Mouse (Mus musculus): ENCODE measurements at regions not wholly inside any gene's neighbourhood (a gene's known extent, or its start where the extent isn't known, plus 50 kb on each side); places are given as distances from the start of the nearest gene placed in this dataset.
"Not testable (repeated sequence)": the region's sequence is repeated elsewhere in the genome, so short reads cannot be mapped to it uniquely, and the experiment has no call there.

DNA sequence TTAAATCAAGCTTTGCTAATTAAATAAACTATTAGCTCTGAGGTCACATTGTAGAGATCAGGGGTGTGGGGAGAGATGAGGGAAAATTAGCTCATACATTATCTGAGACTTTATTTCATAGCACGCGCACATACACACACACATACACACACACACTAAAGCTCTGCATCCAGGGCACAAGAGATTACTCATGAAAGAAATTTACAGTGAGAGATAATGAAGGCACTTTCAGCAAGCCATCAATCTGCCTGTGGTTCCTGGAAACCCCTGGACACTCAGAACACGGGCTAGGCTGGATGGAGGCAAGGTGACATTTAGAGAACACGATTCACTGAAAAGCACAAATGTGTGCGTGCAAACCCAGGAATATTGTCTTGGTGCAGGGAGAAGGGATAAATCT is 60.2 kb downstream of the Scg2 start:
- peak; percentile 3 for DNase-seq (ENCODE audit: low read depth, low spot score)

DNA sequence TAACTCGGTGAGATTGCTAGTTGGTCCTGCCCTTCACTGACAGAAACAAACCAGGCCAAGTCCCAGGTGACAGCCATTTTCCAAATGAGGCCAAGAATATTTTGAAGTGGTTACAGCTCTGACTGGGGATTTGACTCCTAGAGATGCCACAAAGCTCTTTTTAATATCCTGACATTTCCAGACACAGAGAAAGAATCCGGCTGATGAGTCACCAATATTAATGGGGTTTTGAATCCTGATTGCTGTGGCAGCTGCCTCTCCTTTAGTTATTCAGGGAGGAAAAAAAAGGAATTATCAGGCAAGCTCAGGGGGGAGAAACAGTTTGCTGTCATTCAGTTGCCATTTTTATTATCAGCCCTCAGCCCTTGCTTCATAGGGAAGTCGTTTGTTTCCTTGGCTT is 65.1 kb downstream of the Scg2 start:
- DNase-seq (ENCODE audit: low read depth, low spot score): no peak

DNA sequence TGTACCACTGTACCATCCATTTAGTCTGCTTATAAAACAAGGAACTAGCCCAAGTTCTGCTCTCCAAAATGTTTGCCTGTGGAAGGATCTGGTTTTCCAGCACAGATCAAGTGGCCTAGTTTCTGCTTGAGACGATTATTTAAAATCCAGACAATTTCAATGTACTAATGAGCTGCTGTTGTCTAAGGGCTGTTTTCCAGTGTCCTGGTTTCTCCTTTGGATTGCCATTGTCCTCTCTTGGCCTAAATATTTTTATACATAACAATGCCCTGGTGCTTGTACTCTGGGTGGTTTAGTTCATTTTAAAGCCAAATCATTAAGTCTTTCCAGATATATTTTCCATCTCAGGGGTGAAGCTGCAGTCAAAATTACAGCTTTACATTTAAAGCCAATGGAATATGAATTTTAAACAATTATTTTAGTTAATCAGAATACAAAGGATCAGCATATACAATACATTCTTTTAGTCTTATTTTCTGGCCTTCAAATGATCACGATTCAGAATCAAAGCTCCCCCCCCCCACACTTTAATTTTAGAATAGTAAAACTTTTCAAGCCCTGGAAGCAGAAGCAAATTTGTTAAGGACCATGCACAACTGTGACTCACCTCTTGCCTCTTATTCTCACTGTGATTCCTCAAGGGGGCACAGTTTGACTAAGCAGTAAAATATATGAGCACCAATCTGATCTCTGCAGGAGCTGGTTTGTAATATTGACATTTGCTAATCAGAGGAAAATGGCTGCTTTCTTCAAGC is 82.5 kb downstream of the Scg2 start:
- DNase-seq (ENCODE audit: low read depth, low spot score): no peak

DNA sequence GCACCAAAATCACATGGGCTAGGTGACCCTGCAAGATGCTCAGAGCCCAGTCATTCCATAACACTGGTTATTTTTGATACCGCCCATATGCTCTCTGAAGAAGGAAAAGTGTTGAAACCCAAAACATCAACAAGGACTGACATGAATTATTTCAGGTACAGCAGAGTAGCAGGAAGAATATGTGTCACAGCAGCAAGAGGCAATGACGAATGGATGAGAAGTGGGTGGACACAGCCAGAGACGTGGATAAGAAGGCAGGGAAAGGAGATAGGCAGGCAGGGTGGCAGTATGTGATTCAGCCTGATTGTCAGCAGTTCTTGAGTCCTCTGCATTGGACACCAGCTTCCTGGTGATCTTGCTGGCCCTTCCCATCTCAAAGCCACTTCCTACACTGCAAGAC is 93.4 kb downstream of the Scg2 start:
- no peak for DNase-seq (ENCODE audit: low read depth, low spot score)

DNA sequence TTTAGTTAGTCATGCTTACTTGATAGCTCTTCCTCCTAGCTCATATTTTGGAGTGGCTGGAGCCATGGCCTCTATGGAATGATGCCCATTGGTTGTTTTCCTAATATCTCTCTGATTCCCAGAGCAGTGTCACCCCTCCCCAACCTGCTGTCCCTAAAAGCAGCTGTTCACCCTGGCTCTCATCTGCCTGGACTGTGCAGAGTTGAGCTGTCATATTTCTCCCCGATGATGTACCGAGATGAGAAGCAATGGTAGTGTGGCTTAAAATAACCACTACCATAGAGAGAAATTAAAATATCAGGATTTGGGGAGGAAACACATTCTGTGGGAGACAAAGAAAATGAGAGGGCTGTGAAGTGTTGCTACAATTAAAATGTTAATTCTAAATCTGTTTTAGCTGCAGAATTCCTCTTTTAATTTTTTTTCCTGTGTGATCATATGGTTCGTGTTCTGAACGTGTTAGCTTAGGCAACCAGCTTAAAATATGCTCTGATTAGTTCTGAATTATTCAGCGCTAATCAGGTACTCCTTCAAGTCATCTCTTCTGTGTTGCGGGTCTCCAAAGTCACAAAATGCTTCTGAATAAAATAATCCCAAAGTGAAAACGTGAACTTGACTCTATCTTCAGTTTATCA is 104.3 kb downstream of the Scg2 start:
- no peak for DNase-seq (ENCODE audit: low read depth, low spot score)

DNA sequence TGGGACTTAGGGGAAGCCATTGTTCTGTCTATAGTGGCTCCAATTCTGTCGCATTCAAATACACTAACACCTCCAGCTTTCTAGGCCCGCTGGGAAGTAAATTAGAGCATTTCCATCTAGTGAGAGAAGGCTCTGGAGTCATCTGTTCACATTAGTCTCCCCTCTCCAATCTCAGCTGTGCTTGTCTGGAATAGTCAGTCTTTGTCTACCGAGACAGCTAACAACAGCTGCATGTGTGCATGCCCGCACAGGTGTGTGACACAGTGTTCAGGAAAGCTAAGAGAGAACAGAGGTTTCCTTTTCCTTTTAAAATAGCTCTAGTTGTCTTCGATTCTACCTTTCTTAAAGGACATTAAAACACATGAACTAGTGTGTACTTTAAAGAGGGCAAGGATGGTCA is 122.7 kb downstream of the Scg2 start:
- DNase-seq (ENCODE audit: low read depth, low spot score): peak; percentile 6

DNA sequence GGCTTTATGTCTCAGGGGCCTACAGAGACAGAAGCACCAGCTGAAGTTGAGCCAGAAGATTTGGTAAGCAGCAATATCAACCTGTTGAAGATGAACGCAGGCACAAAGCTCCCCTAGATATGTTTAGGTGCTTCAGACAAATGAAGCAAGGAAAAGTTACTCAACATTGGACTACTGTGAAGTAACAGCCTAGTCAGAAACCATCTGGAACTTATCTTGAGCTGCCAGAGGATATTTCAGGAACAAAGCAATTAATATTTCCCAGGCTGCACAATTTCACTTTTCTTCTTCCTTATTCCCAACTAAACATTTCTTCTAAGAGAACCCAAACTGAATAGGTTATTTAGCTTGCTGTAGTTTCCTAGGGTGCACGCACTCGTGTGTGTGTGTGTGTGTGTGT is 125.1 kb downstream of the Scg2 start:
- no peak for DNase-seq (ENCODE audit: low read depth, low spot score)

DNA sequence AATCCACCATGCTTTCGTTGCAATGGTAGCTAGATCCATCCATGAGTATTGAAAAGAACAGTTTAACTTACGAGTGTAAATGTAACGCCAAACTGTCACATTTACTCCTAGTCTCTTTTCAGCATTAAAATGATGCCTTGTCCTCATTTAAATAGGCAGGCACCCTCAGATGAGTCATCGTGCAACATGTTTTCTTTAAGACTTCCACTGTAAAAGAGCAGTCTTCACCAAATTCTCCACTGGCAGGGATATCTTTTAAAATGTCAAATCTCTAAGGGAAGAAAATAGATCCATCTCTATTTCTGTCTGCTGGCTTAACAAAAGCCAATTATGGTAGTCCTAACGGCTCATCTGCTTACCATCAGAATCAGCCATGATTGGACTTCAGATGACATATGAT is 127.8 kb downstream of the Scg2 start:
- no peak for DNase-seq (ENCODE audit: low read depth, low spot score)

DNA sequence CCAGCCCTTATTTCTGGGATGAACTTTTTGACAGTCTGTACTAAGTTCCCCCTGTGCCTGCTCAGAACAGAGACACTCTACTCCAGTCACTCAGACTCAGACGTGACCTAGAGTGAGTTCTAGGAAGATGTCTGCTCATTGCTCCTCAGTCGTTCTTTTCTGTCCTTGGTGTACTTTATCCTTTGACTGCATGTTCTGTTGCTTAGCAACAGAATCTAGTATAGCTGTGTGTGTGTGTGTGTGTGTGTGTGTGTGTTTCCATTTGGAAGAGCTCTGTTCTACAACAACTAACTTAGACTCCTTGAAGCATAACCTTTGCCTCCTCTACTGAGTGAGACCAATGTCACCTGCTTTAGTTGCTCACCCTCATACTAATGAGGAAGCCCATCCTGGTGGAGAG is 136.3 kb downstream of the Scg2 start:
- no peak for DNase-seq (ENCODE audit: low read depth, low spot score)

DNA sequence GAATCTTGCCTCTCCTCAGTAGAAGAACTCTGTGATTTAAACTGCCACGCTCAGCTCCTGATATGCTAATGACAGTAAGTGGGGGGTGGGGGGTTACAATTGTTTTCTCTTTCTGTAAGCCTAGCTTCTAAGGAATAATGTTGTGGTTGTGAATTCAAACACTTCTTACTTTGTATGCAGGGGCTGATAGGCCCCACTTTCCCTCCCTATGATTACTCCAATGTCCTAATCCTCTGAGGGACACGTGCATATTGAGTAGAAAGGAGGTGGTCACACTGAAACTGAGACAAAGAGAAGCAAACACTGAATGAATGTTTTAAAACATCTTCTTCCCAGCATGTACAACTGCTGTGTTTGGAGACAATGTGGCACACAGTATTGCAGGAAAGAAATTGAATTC is 140.3 kb downstream of the Scg2 start:
- DNase-seq (ENCODE audit: low read depth, low spot score): no peak

DNA sequence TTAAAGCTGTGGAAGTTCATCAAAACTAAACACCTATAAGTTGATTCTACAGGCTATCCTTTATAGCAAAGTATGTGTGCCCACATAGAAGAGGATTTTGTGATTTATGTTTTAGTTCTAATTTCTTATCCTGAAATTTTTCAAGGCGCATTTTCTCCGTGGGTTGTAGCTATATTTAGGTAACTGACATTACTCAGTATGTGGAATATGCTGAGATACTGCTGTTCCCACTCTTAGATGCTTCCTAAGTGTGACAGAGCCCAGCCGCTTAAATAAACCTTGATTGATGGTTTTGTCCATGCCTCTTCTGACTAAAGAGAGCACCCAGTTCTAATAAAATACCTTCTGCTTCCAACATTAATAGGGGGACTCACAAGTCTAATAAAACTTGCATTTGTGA is 180.2 kb downstream of the Scg2 start:
- DNase-seq (ENCODE audit: low read depth, low spot score): no peak

DNA sequence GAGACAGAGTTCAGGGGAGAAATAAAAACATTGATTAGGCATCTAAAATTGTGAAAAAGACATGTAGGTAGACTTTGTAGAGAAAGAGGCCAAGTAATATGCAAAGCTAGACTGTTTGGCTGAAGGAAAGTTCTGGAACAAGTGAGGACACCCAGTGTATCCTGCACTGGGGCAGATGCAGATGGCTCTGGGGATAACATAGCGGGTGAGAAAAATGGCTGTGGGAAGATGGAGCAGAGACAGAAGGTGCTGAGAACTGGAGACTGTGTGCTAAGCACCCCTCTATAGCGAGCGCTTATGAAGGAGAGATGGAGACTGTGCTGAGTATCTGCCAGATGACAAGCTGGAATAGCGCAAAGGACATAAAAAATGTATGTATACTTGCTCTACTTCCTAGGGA is 226.9 kb downstream of the Scg2 start:
- DNase-seq (ENCODE audit: low read depth, low spot score): no peak

DNA sequence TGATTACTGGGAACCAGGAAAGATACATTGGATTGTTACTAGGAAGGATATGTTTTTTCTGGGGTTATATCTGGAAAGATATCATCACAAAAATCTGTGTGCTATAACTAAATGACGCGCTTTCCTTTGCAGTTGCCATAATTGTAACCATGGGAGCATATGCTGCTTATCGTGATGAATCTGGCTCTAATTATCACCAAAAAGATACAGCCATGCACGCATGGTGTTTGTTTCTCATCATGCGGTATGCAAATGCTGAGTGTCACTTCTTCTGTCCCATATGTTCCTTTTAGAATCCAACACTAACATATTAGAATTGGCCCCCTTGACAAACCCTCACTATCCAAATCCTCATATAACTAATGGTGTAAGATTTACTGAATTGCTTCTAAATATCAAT is 227.4 kb downstream of the Scg2 start:
- no peak for DNase-seq (ENCODE audit: low read depth, low spot score)

DNA sequence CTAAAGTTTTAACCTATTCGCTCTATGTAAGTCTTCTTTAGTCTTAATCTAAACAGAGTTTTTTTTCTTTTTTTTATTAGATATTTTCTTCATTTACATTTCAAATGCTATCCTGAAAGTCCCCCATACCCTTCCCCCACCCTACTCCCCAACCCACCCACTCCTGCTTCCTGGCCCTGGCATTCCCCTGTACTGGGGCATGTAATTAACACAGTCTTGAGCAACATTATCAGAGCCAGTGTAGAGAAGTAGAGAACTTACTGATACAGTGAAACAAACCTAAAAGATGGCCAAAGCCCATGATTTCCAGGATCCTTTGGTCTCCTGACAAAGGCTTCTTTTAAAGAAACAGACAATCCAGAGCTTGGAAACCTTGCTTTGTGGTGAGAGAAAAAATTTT is 227.9 kb downstream of the Scg2 start:
- DNase-seq (ENCODE audit: low read depth, low spot score): not testable (repeated sequence)

DNA sequence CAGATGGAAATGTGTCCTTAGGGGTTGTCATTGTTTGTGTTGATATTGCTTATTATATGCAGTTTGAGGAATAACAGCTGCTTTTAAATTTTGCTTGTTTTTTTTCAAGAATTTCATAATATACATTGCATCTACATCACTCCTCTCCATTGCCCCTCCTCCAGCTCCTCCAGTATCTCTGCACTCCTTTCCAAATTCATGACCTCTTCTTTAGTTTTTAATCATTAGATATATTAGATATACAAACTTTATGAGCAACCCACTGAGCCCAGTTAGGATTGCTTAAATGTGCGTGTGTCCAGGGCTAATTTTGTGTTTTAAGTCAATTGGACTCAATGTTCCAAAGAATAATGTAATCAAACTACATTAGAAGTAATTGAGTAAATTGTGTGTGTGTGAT is 232.7 kb downstream of the Scg2 start:
- DNase-seq (ENCODE audit: low read depth, low spot score): no peak

DNA sequence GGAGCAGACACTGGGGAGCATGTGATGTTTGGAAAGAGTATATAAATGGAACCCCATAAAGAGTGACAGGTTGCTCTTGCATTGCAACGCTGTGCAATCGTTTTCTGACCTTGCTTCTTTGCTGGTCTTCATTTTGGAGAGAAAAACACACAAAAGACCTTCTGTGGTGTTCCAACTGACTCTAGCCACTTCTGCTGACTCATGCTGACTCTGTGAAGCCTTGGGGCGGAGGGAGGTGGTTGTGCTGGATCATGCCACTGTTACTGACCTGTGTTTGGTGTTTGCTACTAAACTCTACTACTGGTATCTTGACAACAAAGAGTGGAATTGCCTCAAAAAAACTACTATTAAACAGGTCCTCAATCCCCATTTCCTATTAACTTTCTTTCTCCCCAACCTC is 242.2 kb downstream of the Scg2 start:
- no peak for DNase-seq (ENCODE audit: low read depth, low spot score)

DNA sequence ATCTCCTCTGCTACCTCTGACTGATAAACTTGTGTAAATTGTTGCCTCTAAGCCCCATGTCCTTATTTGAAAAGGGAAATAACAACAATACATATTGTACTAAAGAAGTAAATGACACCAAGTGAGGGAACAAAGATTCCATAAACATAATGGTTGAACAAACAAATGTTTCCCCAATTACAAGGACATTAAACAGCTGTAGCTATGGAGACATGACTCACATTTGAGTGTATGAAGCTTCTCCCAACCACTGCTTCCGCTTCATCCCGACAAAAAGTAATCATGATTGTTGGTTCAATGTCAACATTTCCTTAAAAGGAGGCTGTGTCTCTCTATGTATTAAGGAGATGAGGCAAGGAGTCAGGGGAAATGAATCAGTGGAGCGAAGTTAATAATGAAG is 248.9 kb downstream of the Scg2 start:
- DNase-seq (ENCODE audit: low read depth, low spot score): no peak

DNA sequence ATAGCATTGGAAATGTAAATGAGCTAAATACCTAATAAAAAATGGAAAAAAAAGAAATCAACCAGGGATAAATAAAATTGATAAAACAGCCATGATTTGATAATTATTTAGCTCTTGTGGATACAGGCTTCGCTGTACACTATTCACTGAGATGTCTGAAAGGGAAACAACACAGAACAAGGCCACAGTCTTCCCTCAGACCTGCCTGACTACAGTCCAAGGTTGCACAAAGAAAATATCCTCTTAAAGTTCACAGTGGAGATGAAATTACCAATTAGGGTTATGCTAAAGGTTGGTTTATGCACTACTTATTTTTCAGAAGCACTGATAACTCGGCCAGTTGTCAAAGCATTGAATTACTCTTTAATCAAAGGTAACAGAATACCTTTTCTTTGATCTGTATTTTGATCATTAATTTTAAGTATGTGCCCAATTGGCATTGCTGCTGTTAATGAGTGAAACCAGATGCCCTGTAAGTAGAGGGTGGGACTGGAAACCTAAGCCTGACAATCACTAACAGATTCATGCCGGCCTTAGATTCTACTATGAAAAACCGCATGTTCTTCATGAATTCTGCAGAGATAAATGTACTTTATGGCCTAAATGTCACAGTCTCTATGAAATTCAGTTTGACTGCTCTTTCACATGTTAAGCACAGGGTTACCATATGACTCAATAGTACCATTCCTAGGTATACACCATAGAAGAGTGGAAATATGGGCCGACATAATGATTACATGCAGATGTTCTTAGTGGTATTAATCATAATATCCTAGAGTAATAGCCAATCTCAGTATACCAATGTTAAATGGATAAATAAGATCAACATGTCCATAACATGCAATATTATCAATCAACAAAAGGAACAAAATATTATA is 256.1 kb downstream of the Scg2 start:
- DNase-seq (ENCODE audit: low read depth, low spot score): peak; percentile 4

DNA sequence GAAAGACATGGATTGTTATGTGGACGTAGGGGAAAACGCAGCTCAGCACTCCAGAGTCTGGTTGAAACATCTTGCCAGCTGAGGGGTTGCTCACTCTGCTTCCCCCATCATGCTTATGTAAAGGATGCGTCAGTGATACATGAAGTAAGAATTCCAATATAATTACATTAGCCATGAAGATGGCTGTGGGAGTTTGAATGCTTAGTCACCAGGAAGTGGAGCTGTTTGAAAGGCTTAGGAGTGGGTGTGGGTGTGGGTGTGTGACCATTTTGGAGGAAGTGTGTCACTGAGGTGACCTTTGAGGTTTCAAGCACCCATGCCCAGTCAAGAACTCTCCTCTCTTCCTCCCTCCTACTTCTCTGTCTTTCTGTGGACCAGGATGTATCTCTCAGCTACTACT is 295.8 kb downstream of the Scg2 start:
- no peak for DNase-seq (ENCODE audit: low read depth, low spot score)
